14 mouse cellular contexts compared by ENCODE assay signal in genomic region chr16:45244930-45245472, GRCm38 (mm10). TPM values are rescaled to one million over a fixed set of nuclear protein-coding genes. Genes with fewer than 3 reads are reported as not detected.
A peak's percentile ranks its signal among the peaks of the same experiment; 100 is the strongest.
DNase-seq lines count a peak whose midpoint lies in the region; ATAC-seq and TF ChIP-seq lines count a peak whose summit lies in the region.
"Had no signal": no experiment of that assay in that cellular context is flagged by ENCODE, and none has a peak within 500 bp of the region (broad histone marks: within the 10 kb centered on the region; RNA-seq: fewer than 3 reads in every experiment).

No protein-coding gene starts in this region.

- no peaks in the 10 kb centered on the region for H3K36me3 ChIP-seq in forebrain, embryonic 14.5 days (ENCODE audit: control insufficient read depth, insufficient read depth, low read length)
- no peaks in the 10 kb centered on the region for H3K36me3 ChIP-seq in midbrain, embryonic 10.5 days
- no peaks in the 10 kb centered on the region for H3K36me3 ChIP-seq in heart, embryonic 11.5 days (ENCODE audit: control insufficient read depth, insufficient read depth, low read length)
- H3K36me3 ChIP-seq in kidney, embryonic 15.5 days, result no peaks in the 10 kb centered on the region

- no peak for DNase-seq in left cerebral cortex, adult 2 months (ENCODE audit: extremely low spot score in 1 of 2, low spot score in 2 of 2)
- DNase-seq in left cerebral cortex, postnatal 36 days (ENCODE audit: low spot score in 2 of 2), result no peak
- DNase-seq in forebrain, embryonic 14.5 days (ENCODE audit: low spot score), result peak; percentile 51
- no peak for DNase-seq in midbrain, embryonic 10.5 days (ENCODE audit: low spot score)
- no peak for DNase-seq in left cerebral cortex, postnatal 10 days (ENCODE audit: extremely low spot score in 1 of 2, low spot score in 2 of 2)
- DNase-seq: adrenal gland, postnatal 10 days; cerebellum, adult 8-10 months; heart, adult 18-20 months; heart, postnatal 36 days; kidney, postnatal 25 days had no signal

- H3K27me3 ChIP-seq in forebrain, embryonic 14.5 days (replicated peaks; ENCODE audit: control insufficient read depth, insufficient read depth, low read length), result no peaks in the 10 kb centered on the region
- no peaks in the 10 kb centered on the region for H3K27me3 ChIP-seq in midbrain, embryonic 10.5 days (ENCODE audit: low read depth, poor library complexity, severe bottlenecking)
- H3K27me3 ChIP-seq in heart, embryonic 11.5 days (ENCODE audit: control insufficient read depth, insufficient read depth, low read length), result no peaks in the 10 kb centered on the region
- no peaks in the 10 kb centered on the region for H3K27me3 ChIP-seq in kidney, embryonic 15.5 days

- WGBS in forebrain, embryonic 14.5 days, result 8% methylated on average over 3 of the region's 3 CpGs
- WGBS in midbrain, embryonic 10.5 days, result 22% methylated on average over 3 of the region's 3 CpGs
- WGBS in heart, embryonic 11.5 days (ENCODE audit: insufficient replicate concordance), result 74% methylated on average over 3 of the region's 3 CpGs
- 69% methylated on average over 3 of the region's 3 CpGs for WGBS in kidney, embryonic 15.5 days

- TF ChIP-seq CTCF in left cerebral cortex, adult 2 months (IDR thresholded peaks at IDR 0.05), result no peak

- intact Hi-C loops in left cerebral cortex, adult 2 months (cut with DNase I), result no loop called here
- intact Hi-C loops in left cerebral cortex, postnatal 36 days (cut with DNase I), result no loop called here
- intact Hi-C loops in left cerebral cortex, postnatal 10 days (cut with DNase I), result no loop called here

- H3K4me2 ChIP-seq in forebrain, embryonic 14.5 days (ENCODE audit: low read length), result no peak overlapping the region
- H3K4me2 ChIP-seq in heart, embryonic 11.5 days, result no peak overlapping the region
- no peak overlapping the region for H3K4me2 ChIP-seq in kidney, embryonic 15.5 days

- no peaks in the 10 kb centered on the region for H3K4me1 ChIP-seq in forebrain, embryonic 14.5 days (ENCODE audit: control insufficient read depth, insufficient read depth, low read length)
- H3K4me1 ChIP-seq in midbrain, embryonic 10.5 days, result peaks cover 20% of the 10 kb centered on the region
- no peaks in the 10 kb centered on the region for H3K4me1 ChIP-seq in heart, embryonic 11.5 days (ENCODE audit: control insufficient read depth, insufficient read depth, low read length)
- H3K4me1 ChIP-seq in kidney, embryonic 15.5 days, result no peaks in the 10 kb centered on the region

- peak overlapping the region; percentile 0; the same call in 1 of the 2 replicates for H3K27ac ChIP-seq in left cerebral cortex, adult 2 months
- H3K27ac ChIP-seq in forebrain, embryonic 14.5 days (ENCODE audit: low read depth, low read length), result no peak overlapping the region
- H3K27ac ChIP-seq in midbrain, embryonic 10.5 days (replicated peaks), result peak overlapping the region; percentile 38; the same call in 1 of the 2 replicates
- no peak overlapping the region for H3K27ac ChIP-seq in heart, embryonic 11.5 days (ENCODE audit: low read depth, low read length)
- no peak overlapping the region for H3K27ac ChIP-seq in kidney, embryonic 15.5 days

- ATAC-seq in forebrain, embryonic 14.5 days, result peak; percentile 48
- ATAC-seq in erythroid progenitor cell, adult 5-6 weeks (replicated peaks; ENCODE audit: low FRiP score, poor library complexity, severe bottlenecking), result no peak
- ATAC-seq in heart, embryonic 11.5 days (replicated peaks; ENCODE audit: insufficient number of reproducible peaks, low FRiP score, low TSS enrichment), result no peak
- ATAC-seq in kidney, embryonic 15.5 days (replicated peaks; ENCODE audit: low FRiP score), result no peak

- no peak overlapping the region for H3K9ac ChIP-seq in forebrain, embryonic 14.5 days (ENCODE audit: low read length)
- no peak overlapping the region for H3K9ac ChIP-seq in heart, embryonic 11.5 days (ENCODE audit: low read depth, low read length)
- H3K9ac ChIP-seq in kidney, embryonic 15.5 days, result no peak overlapping the region

- no peak overlapping the region for H3K4me3 ChIP-seq in left cerebral cortex, adult 2 months
- no peak overlapping the region for H3K4me3 ChIP-seq in forebrain, embryonic 14.5 days (ENCODE audit: low read depth, low read length)
- no peak overlapping the region for H3K4me3 ChIP-seq in midbrain, embryonic 10.5 days
- no peak overlapping the region for H3K4me3 ChIP-seq in heart, embryonic 11.5 days (ENCODE audit: low read depth, low read length)
- H3K4me3 ChIP-seq in kidney, embryonic 15.5 days (replicated peaks), result no peak overlapping the region
- H3K4me3 ChIP-seq: erythroblast, embryonic 14.5 days had no signal

- no peaks in the 10 kb centered on the region for H3K9me3 ChIP-seq in forebrain, embryonic 14.5 days (replicated peaks; ENCODE audit: control insufficient read depth, low read length)
- no peaks in the 10 kb centered on the region for H3K9me3 ChIP-seq in midbrain, embryonic 10.5 days (replicated peaks)
- no peaks in the 10 kb centered on the region for H3K9me3 ChIP-seq in heart, embryonic 11.5 days (replicated peaks; ENCODE audit: control insufficient read depth, low read length)
- no peaks in the 10 kb centered on the region for H3K9me3 ChIP-seq in kidney, embryonic 15.5 days (replicated peaks)

RNA-seq across cellular contexts. Expression of gene Btla, which starts 20.9 kb away (rescaled TPM):
- total RNA-seq in left cerebral cortex, adult 2 months (2021), result under 1 TPM; 0.28 to 0.54 TPM
- total RNA-seq in left cerebral cortex, postnatal 36 days (2021), result under 1 TPM; 0.20 to 0.63 TPM
- polyA plus RNA-seq in forebrain, embryonic 14.5 days (2014; fragmentation: Nextera tagmentation; extraction: Ambion mirVana), result 0.09 and 0.13 TPM in 2 replicates
- 0.72 and 0.73 TPM in 2 replicates for polyA plus RNA-seq in midbrain, embryonic 10.5 days (2016; fragmentation: Nextera tagmentation; extraction: Ambion mirVana)
- total RNA-seq in erythroid progenitor cell, adult 5-6 weeks (2015; ENCODE audit: low replicate concordance), result 1.7 and 4.3 TPM in 2 replicates
- 1.0 and 3.7 TPM in 2 replicates for total RNA-seq in erythroid progenitor cell, adult 5-6 weeks (2017; ENCODE audit: low replicate concordance)
- not detected in 2 replicates for polyA plus RNA-seq in heart, embryonic 11.5 days (2014; fragmentation: Nextera tagmentation; extraction: Ambion mirVana)
- polyA plus RNA-seq in kidney, embryonic 15.5 days (2015; fragmentation: Nextera tagmentation; extraction: Ambion mirVana), result 0.06 and 0.13 TPM in 2 replicates
- total RNA-seq in left cerebral cortex, postnatal 10 days (2021), result under 1 TPM; 0.17 to 0.28 TPM
- polyA plus RNA-seq: erythroblast, embryonic 14.5 days had no signal

Comparison
In these comparisons a context has a peak if more than half of its experiments do, and no peak if none do; other contexts are left out.
1. H3K27ac ChIP-seq: peak in left cerebral cortex, adult 2 months (single experiment) and midbrain, embryonic 10.5 days (single experiment); none in forebrain, embryonic 14.5 days (single experiment), heart, embryonic 11.5 days (single experiment) and kidney, embryonic 15.5 days (single experiment).